In the genomic region with DNA sequence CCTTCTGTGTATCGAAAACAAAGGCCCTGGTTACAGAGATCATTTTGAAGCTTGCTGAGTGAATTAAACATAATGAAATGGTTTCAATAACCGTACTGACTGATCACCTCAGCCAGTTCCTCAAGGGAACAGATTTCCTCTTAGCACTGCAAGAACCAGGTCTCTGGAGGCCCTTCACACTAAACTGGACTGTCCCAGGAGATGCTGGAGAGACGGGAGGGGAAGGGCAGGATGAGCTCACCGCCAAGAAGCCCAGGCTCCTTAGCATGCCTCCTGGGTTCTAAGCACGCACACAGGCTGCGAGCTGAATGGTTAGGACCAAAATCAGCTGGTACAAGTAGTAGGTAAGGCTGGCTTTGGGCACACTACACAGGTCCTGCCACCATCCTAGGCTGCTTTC, we compare ENCODE assay signal across 25 mouse cellular contexts. TPM values are rescaled to one million over a fixed set of nuclear protein-coding genes. Genes with fewer than 3 reads are reported as not detected.
A peak's percentile ranks its signal among the peaks of the same experiment; 100 is the strongest.
DNase-seq lines count a peak whose midpoint lies in the region; ATAC-seq lines count a peak whose summit lies in the region.
"Had no signal": no experiment of that assay in that cellular context is flagged by ENCODE, and none has a peak within 500 bp of the region (broad histone marks: within the 10 kb centered on the region; RNA-seq: fewer than 3 reads in every experiment).

No protein-coding gene starts in this region.

- ATAC-seq in forebrain, embryonic 13.5 days: no peak
- no peak for ATAC-seq in forebrain, embryonic 15.5 days (replicated peaks)
- no peak for ATAC-seq in neural tube, embryonic 13.5 days (ENCODE audit: low read depth)
- ATAC-seq: forebrain, postnatal 0 days; hindbrain, postnatal 0 days; inflammation-experienced regulatory T-cells, adult 6 months; intestine, embryonic 16.5 days had no signal

- H3K9me3 ChIP-seq in forebrain, embryonic 13.5 days (replicated peaks): no peaks in the 10 kb centered on the region
- no peaks in the 10 kb centered on the region for H3K9me3 ChIP-seq in forebrain, embryonic 15.5 days
- no peaks in the 10 kb centered on the region for H3K9me3 ChIP-seq in neural tube, embryonic 13.5 days
- H3K9me3 ChIP-seq: embryonic facial prominence, embryonic 13.5 days; G1E; heart, embryonic 15.5 days had no signal

- H3K36me3 ChIP-seq in forebrain, embryonic 13.5 days (ENCODE audit: poor library complexity, severe bottlenecking): peaks cover 47% of the 10 kb centered on the region
- H3K36me3 ChIP-seq in forebrain, embryonic 15.5 days: peaks cover 6% of the 10 kb centered on the region; the same call in 1 of the 2 replicates
- H3K36me3 ChIP-seq in neural tube, embryonic 13.5 days: peaks cover 23% of the 10 kb centered on the region

- no peak overlapping the region; the same call in 1 of the 2 replicates for H3K9ac ChIP-seq in forebrain, embryonic 13.5 days
- H3K9ac ChIP-seq in forebrain, embryonic 15.5 days (replicated peaks): no peak overlapping the region
- 0 out of 2 replicates have a peak overlapping the region, but pooled peaks have one; percentile 12 for H3K9ac ChIP-seq in neural tube, embryonic 13.5 days
- H3K9ac ChIP-seq: embryonic facial prominence, embryonic 13.5 days; forebrain, postnatal 0 days; heart, embryonic 15.5 days; hindbrain, embryonic 14.5 days had no signal

- 85% methylated on average over 6 of the region's 6 CpGs for WGBS in forebrain, embryonic 13.5 days
- 88% methylated on average over 6 of the region's 6 CpGs for WGBS in forebrain, embryonic 15.5 days
- WGBS in neural tube, embryonic 13.5 days: 75% methylated on average over 6 of the region's 6 CpGs

- no peak overlapping the region for H3K4me2 ChIP-seq in forebrain, embryonic 13.5 days
- no peak overlapping the region for H3K4me2 ChIP-seq in forebrain, embryonic 15.5 days (replicated peaks)
- H3K4me2 ChIP-seq in neural tube, embryonic 13.5 days: no peak overlapping the region
- H3K4me2 ChIP-seq: embryonic facial prominence, embryonic 13.5 days; heart, embryonic 11.5 days; heart, embryonic 15.5 days; hindbrain, embryonic 14.5 days had no signal

- H3K4me1 ChIP-seq in forebrain, embryonic 13.5 days: peaks cover 35% of the 10 kb centered on the region
- peaks cover 31% of the 10 kb centered on the region for H3K4me1 ChIP-seq in forebrain, embryonic 15.5 days
- H3K4me1 ChIP-seq in neural tube, embryonic 13.5 days (replicated peaks): peaks cover 53% of the 10 kb centered on the region

- intact Hi-C loops in heart, postnatal 10 days (cut with DNase I): no loop called here

- no peaks in the 10 kb centered on the region for H3K27me3 ChIP-seq in forebrain, embryonic 13.5 days
- no peaks in the 10 kb centered on the region for H3K27me3 ChIP-seq in forebrain, embryonic 15.5 days
- H3K27me3 ChIP-seq in neural tube, embryonic 13.5 days: no peaks in the 10 kb centered on the region
- H3K27me3 ChIP-seq: CH12.LX; embryonic facial prominence, embryonic 13.5 days; heart, embryonic 15.5 days had no signal

- H3K4me3 ChIP-seq in forebrain, embryonic 13.5 days: 0 out of 2 replicates have a peak overlapping the region, but pooled peaks have one; percentile 3
- no peak overlapping the region for H3K4me3 ChIP-seq in forebrain, embryonic 15.5 days
- no peak overlapping the region for H3K4me3 ChIP-seq in neural tube, embryonic 13.5 days
- H3K4me3 ChIP-seq: embryonic facial prominence, embryonic 13.5 days; heart, embryonic 15.5 days had no signal

- DNase-seq in heart, adult 11 months: peak; percentile 93
- no peak for DNase-seq in heart, postnatal 10 days
- DNase-seq in neural tube, embryonic 10.5 days (ENCODE audit: extremely low spot score, low spot score): no peak
- DNase-seq: adrenal gland, adult 2 months; adrenal gland, postnatal 14 days; B cell, adult 2 months; cerebellum, adult 11 months; cerebellum, adult 9-11 months; forebrain, postnatal 0 days; gastrocnemius, postnatal 36 days; heart, postnatal 14 days; kidney, adult 18-20 months; kidney, adult 9 months had no signal

- no peak overlapping the region for H3K27ac ChIP-seq in forebrain, embryonic 13.5 days
- no peak overlapping the region for H3K27ac ChIP-seq in forebrain, embryonic 15.5 days (replicated peaks)
- no peak overlapping the region for H3K27ac ChIP-seq in neural tube, embryonic 13.5 days (replicated peaks)
- H3K27ac ChIP-seq: embryonic facial prominence, embryonic 13.5 days; heart, embryonic 15.5 days; hindbrain, embryonic 14.5 days; hindbrain, postnatal 0 days had no signal

RNA-seq across cellular contexts. Expression of a gene that starts 3.9 kb away (rescaled TPM):
- 58.1 and 58.7 TPM in 2 replicates for polyA plus RNA-seq in forebrain, embryonic 13.5 days (2015; fragmentation: Nextera tagmentation; extraction: Ambion mirVana)
- polyA plus RNA-seq in forebrain, embryonic 15.5 days (2015; fragmentation: Nextera tagmentation; extraction: Ambion mirVana): 62.4 and 64.3 TPM in 2 replicates
- 10 to 100 TPM; 22.8 to 24.2 TPM for total RNA-seq in heart, postnatal 10 days (2021)
- polyA plus RNA-seq in neural tube, embryonic 13.5 days (2015; fragmentation: Nextera tagmentation; extraction: Ambion mirVana): 49.9 and 55.4 TPM in 2 replicates

RNA-seq across cellular contexts. Expression of a gene that starts 6.5 kb away (rescaled TPM):
- polyA plus RNA-seq in forebrain, embryonic 13.5 days (2015; fragmentation: Nextera tagmentation; extraction: Ambion mirVana): 101 and 120 TPM in 2 replicates
- polyA plus RNA-seq in forebrain, embryonic 15.5 days (2015; fragmentation: Nextera tagmentation; extraction: Ambion mirVana): 95.0 and 113 TPM in 2 replicates
- total RNA-seq in heart, postnatal 10 days (2021): 100 to 1,000 TPM; 104 to 106 TPM
- polyA plus RNA-seq in neural tube, embryonic 13.5 days (2015; fragmentation: Nextera tagmentation; extraction: Ambion mirVana): 99.2 and 106 TPM in 2 replicates

RNA-seq across cellular contexts. Expression of a gene that starts 30.5 kb away (rescaled TPM):
- 67.3 and 72.1 TPM in 2 replicates for polyA plus RNA-seq in forebrain, embryonic 13.5 days (2015; fragmentation: Nextera tagmentation; extraction: Ambion mirVana)
- polyA plus RNA-seq in forebrain, embryonic 15.5 days (2015; fragmentation: Nextera tagmentation; extraction: Ambion mirVana): 67.2 and 68.4 TPM in 2 replicates
- 10 to 100 TPM; 17.5 to 18.2 TPM for total RNA-seq in heart, postnatal 10 days (2021)
- 51.6 and 54.4 TPM in 2 replicates for polyA plus RNA-seq in neural tube, embryonic 13.5 days (2015; fragmentation: Nextera tagmentation; extraction: Ambion mirVana)

RNA-seq across cellular contexts. Expression of a gene that starts 32.7 kb away (rescaled TPM):
- polyA plus RNA-seq in forebrain, embryonic 13.5 days (2015; fragmentation: Nextera tagmentation; extraction: Ambion mirVana): 34.7 and 35.8 TPM in 2 replicates
- 36.2 and 39.0 TPM in 2 replicates for polyA plus RNA-seq in forebrain, embryonic 15.5 days (2015; fragmentation: Nextera tagmentation; extraction: Ambion mirVana)
- total RNA-seq in heart, postnatal 10 days (2021): 10 to 100 TPM; 11.2 to 12.2 TPM
- 44.3 and 48.1 TPM in 2 replicates for polyA plus RNA-seq in neural tube, embryonic 13.5 days (2015; fragmentation: Nextera tagmentation; extraction: Ambion mirVana)

RNA-seq across cellular contexts. Expression of a gene that starts 37.9 kb away (rescaled TPM):
- polyA plus RNA-seq in forebrain, embryonic 13.5 days (2015; fragmentation: Nextera tagmentation; extraction: Ambion mirVana): 2.1 and 3.7 TPM in 2 replicates
- 3.6 and 4.0 TPM in 2 replicates for polyA plus RNA-seq in forebrain, embryonic 15.5 days (2015; fragmentation: Nextera tagmentation; extraction: Ambion mirVana)
- 1 to 10 TPM; 1.7 to 1.8 TPM for total RNA-seq in heart, postnatal 10 days (2021)
- polyA plus RNA-seq in neural tube, embryonic 13.5 days (2015; fragmentation: Nextera tagmentation; extraction: Ambion mirVana): 4.2 and 4.6 TPM in 2 replicates
